Mouse (Mus musculus) activated CD4-positive, CD25-positive, alpha-beta regulatory T cell (primary cell): ENCODE data around the gene Zfp143. TPM values are rescaled to one million over a fixed set of nuclear protein-coding genes. Genes with fewer than 3 reads are reported as not detected.

ENCODE experiments used
- polyA plus RNA-seq, 2 experiments: library from polyadenylated mRNA; unstranded; fragments of 100-300 nt; shearing (Covaris generic); gene quantifications; one replicate each; pipeline ENCODE4 v1.2.1; 2017

Zfp143 gene
- 10 to 100 TPM; 33.4 to 40.2 TPM for polyA plus RNA-seq

GRCm38 (mm10) chr7:110061199-110061751, at the start of gene Zfp143:
Gene Zfp143, plus strand, starts transcription at chr7:110061217.

GRCm38 (mm10) chr7:110018117-110018630, 42.8 kb upstream of the Zfp143 start, which contains the start of gene Ipo7:
Gene Ipo7, plus strand, starts transcription at chr7:110018274.

GRCm38 (mm10) chr7:110121516-110122288, 60.7 kb downstream of the Zfp143 start, which contains the start of gene Wee1:
Gene Wee1, plus strand, starts transcription at chr7:110122046.

Other genes with a start within 250 kb of the Zfp143 start
- under 1 TPM in 1 of 2 experiments, not detected in 1; 0.21 TPM for gene Scube2, start 195.5 kb upstream of the Zfp143 start, polyA plus RNA-seq
- gene Dennd5a, start 100.7 kb upstream of the Zfp143 start, polyA plus RNA-seq, result 10 to 100 TPM; 34.2 to 42.1 TPM
- gene Tmem41b, start 74.3 kb upstream of the Zfp143 start, polyA plus RNA-seq, result 10 to 100 TPM; 42.7 to 45.7 TPM
- gene Ipo7, start 42.9 kb upstream of the Zfp143 start, polyA plus RNA-seq, result 10 to 100 TPM; 17.7 to 24.0 TPM
- 10 to 100 TPM in 1 of 2 experiments, 1 to 10 TPM in 1; 7.6 to 11.4 TPM for gene Wee1, start 60.8 kb downstream of the Zfp143 start, polyA plus RNA-seq
- 10 to 100 TPM; 37.6 to 70.6 TPM for gene Swap70, start 160.5 kb downstream of the Zfp143 start, polyA plus RNA-seq